Mouse (Mus musculus): ENCODE results near the gene Lrp2.

Gene Lrp2

GRCm38 (mm10) chr2:69585886-69586398 is at the start of gene Lrp2:
Gene Lrp2, minus strand, starts transcription at chr2:69586065.
- ChIA-PET POLR2A (interaction anchor here in 2 of 4 experiments (0.5 to 1.6 kb wide), 4 partner anchors 10 to 1753 kb away, joined by 3 to 4 read pairs (median 3); no protein-coding TSS in a partner anchor), CTCF (interaction anchor here in 1 of 4 experiments (0.6 kb wide), 2 partner anchors 32 to 976 kb away, joined by 3 to 5 read pairs; no protein-coding TSS in a partner anchor)

- POLR2A ChIA-PET: interaction anchor here in 1 of 4 experiments (1.0 to 1.3 kb wide), 3 partner anchors 11 to 87 kb away, joined by 3 read pairs; partner anchors contain the start of genes Bbs5, Fastkd1 and Ppig
- CTCF ChIA-PET: interaction anchor here (0.5 to 1.4 kb wide), 16 partner anchors 8 to 600 kb away, joined by 3 to 14 read pairs (median 4); partner anchors contain the start of genes Bbs5 (in 2 of the 4), Ccdc173 (in 2 of the 4) and Phospho2 (in 2 of the 4)
Measured at GRCm38 (mm10) chr2:69635064-69635701, 49.3 kb upstream of the Lrp2 start.

DNA sequence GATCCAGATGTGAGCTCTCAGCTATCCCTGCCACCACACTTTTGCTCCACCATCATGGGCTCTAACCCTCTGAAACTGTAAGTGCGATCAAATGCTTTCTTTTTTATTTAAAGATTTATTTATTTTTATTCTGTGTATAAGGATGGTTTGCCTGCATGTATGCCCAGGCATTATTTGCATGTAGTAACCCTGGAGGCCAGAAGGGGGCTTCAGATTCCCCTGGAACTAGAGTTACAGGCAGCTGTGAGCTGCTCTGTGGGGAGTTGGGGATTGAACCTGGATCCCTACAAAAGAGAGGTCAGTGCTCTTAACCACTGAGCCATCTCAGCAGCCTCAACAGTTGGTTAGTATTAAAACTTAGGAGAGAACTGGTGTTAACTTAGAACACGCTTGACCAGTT is 45.6 kb upstream of the Lrp2 start:
- POLR2A ChIA-PET: interaction anchor here in 1 of 4 experiments (0.5 kb wide), 1 partner anchor 18 kb away, joined by 3 read pairs; no protein-coding TSS in a partner anchor
- CTCF ChIA-PET: interaction anchor here in 1 of 4 experiments (0.6 kb wide), 1 partner anchor 381 kb away, joined by 10 read pairs; no protein-coding TSS in a partner anchor

- CTCF ChIA-PET: interaction anchor here in 2 of 4 experiments (0.6 to 0.7 kb wide), 2 partner anchors 158 to 382 kb away, joined by 3 to 10 read pairs; partner anchors contain the start of genes Ccdc173 (in 1 of the 2) and Phospho2 (in 1 of the 2)
- POLR2A ChIA-PET: interaction anchor here in 1 of 4 experiments (0.5 kb wide), 1 partner anchor 18 kb away, joined by 3 read pairs; no protein-coding TSS in a partner anchor
Measured at GRCm38 (mm10) chr2:69630792-69631191, 44.9 kb upstream of the Lrp2 start.

- CTCF ChIA-PET: interaction anchor here (0.6 to 1.4 kb wide), 9 partner anchors 8 to 279 kb away, joined by 3 to 6 read pairs (median 4); partner anchors contain the start of genes Ccdc173 (in 1 of the 4) and Phospho2 (in 1 of the 4)
- POLR2A ChIA-PET: interaction anchor here in 2 of 4 experiments (0.8 to 1.2 kb wide), 3 partner anchors 17 to 173 kb away, joined by 3 to 6 read pairs (median 5); partner anchors contain the start of gene Bbs5 (in 1 of the 2)
Measured at GRCm38 (mm10) chr2:69629914-69630313, 44.0 kb upstream of the Lrp2 start.

- POLR2A ChIA-PET: interaction anchor here in 3 of 4 experiments (0.7 to 1.4 kb wide), 5 partner anchors 16 to 174 kb away, joined by 3 to 6 read pairs (median 4); partner anchors contain the start of gene Bbs5 (in 2 of the 3)
- CTCF ChIA-PET: interaction anchor here in 2 of 4 experiments (0.9 to 2.1 kb wide), 4 partner anchors 9 to 229 kb away, joined by 3 to 6 read pairs (median 4); no protein-coding TSS in a partner anchor
Measured at GRCm38 (mm10) chr2:69629215-69629614, 43.4 kb upstream of the Lrp2 start.

- POLR2A ChIA-PET: interaction anchor here in 3 of 4 experiments (0.6 to 1.1 kb wide), 3 partner anchors 13 to 193 kb away, joined by 3 read pairs; no protein-coding TSS in a partner anchor
- CTCF ChIA-PET: interaction anchor here in 1 of 4 experiments (0.6 kb wide), 1 partner anchor 1091 kb away, joined by 3 read pairs; no protein-coding TSS in a partner anchor
Measured at GRCm38 (mm10) chr2:69619286-69619685, 33.4 kb upstream of the Lrp2 start.

GRCm38 (mm10) chr2:69618336-69618735 is 32.5 kb upstream of the Lrp2 start:
- ChIA-PET CTCF (interaction anchor here in 1 of 4 experiments (1.1 kb wide), 1 partner anchor 186 kb away, joined by 6 read pairs; no protein-coding TSS in a partner anchor), POLR2A (interaction anchor here in 1 of 4 experiments (0.6 kb wide), 1 partner anchor 1121 kb away, joined by 4 read pairs; no protein-coding TSS in a partner anchor)

GRCm38 (mm10) chr2:69613237-69613636 is 27.4 kb upstream of the Lrp2 start:
- CTCF ChIA-PET: interaction anchor here in 3 of 4 experiments (0.6 to 0.9 kb wide), 6 partner anchors 167 to 1617 kb away, joined by 3 to 14 read pairs (median 6); no protein-coding TSS in a partner anchor
- POLR2A ChIA-PET: interaction anchor here (0.6 to 1.6 kb wide), 19 partner anchors 8 to 1249 kb away, joined by 3 to 9 read pairs (median 3); partner anchors contain the start of gene Bbs5 (in 1 of the 4)

DNA sequence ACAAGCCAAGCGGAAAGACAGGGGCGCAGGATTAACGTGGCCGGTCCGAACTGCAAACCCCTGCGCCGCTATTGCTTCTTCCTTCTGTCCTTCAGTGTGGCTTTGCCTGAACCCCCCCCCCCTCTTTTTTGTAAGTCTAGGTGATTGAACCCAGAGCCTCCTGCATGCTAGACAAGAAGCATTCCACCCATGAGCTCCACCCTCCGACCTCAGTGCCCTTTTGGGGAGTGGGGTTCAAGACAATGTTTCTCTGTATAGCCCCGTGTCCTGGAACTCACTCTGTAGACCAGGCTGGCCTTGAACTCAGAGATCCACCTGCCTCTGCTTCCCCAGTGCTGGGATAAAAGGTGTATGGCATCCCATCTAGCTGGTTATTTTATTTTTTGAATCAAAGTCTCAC is 26.9 kb upstream of the Lrp2 start:
- CTCF ChIA-PET: interaction anchor here in 3 of 4 experiments (0.6 to 0.9 kb wide), 7 partner anchors 22 to 1616 kb away, joined by 3 to 14 read pairs (median 4); no protein-coding TSS in a partner anchor

GRCm38 (mm10) chr2:69612237-69612636 is 26.4 kb upstream of the Lrp2 start:
- CTCF ChIA-PET: no interaction called here
- POLR2A ChIA-PET: interaction anchor here in 2 of 4 experiments (0.7 to 1.6 kb wide), 3 partner anchors 8 to 37 kb away, joined by 5 to 6 read pairs (median 5); no protein-coding TSS in a partner anchor

More for the DNA sequence above, 26.9 kb upstream of the Lrp2 start:
- POLR2A ChIA-PET: interaction anchor here (0.6 to 1.6 kb wide), 18 partner anchors 8 to 581 kb away, joined by 3 to 9 read pairs (median 4); partner anchors contain the start of gene Bbs5 (in 1 of the 4)

DNA sequence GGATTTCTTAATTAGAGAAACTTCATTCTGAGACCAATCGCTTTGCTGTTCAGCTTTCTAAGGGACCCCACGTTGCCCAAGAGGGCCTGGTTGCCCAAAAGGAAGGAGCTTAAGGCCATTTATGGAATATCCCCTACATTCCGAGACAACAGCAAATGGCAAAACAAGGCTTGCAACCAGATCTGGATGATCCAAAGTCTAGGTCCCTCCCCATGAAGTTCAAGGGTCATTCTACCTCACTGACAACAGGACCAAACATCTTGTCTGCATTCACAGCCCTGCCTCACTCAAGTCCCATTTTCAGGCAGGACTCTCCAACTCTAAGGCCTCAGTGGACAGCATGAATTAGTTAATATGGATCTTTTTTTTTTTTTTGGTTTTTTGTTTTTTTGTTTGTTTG is 20.8 kb upstream of the Lrp2 start:
- CTCF ChIA-PET: no interaction called here

DNA sequence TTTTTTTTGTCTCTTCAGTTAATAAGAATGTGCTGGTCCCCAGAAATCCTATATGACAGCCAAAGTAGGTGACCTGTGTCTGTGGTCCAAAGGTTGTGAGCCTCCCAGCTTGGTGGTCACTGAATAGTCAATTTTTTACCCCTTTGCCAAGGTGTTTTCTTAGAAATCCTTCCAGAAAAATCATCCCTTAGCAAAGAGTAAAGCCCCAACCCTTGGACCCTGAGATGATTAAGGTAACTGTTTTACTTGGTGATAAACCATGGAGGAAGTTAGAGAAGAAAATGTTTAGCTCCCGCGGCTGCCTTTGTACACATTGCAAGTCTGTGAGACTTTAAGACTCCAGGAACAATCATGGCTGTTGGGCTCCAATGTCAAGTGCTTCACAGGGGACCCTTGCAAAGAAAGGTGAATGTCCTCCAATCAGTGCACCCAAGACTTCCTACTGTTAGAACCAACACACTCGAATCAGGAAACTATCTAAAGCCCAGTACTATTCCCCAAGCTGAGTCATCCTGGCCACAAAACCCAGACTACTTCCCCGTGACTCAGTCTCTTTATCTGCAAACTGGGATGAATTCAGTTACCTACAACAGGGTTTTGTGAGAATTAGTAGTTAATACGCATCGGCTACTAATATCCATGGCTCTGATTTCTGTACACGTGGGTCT is 18.0 kb upstream of the Lrp2 start:
- POLR2A ChIA-PET: interaction anchor here in 2 of 4 experiments (0.7 to 1.4 kb wide), 2 partner anchors 9 to 761 kb away, joined by 3 to 5 read pairs; no protein-coding TSS in a partner anchor
- CTCF ChIA-PET: interaction anchor here in 1 of 4 experiments (0.6 kb wide), 1 partner anchor 24 kb away, joined by 4 read pairs; no protein-coding TSS in a partner anchor

More for the DNA sequence above, 20.8 kb upstream of the Lrp2 start:
- POLR2A ChIA-PET: interaction anchor here in 1 of 4 experiments (1.0 to 1.3 kb wide), 3 partner anchors 13 to 66 kb away, joined by 3 read pairs; no protein-coding TSS in a partner anchor

- ChIA-PET POLR2A (interaction anchor here in 2 of 4 experiments (1.3 to 1.4 kb wide), 2 partner anchors 16 to 20 kb away, joined by 3 to 4 read pairs; no protein-coding TSS in a partner anchor), CTCF (no interaction called here)
Measured at GRCm38 (mm10) chr2:69593168-69593567, 7.3 kb upstream of the Lrp2 start.

DNA sequence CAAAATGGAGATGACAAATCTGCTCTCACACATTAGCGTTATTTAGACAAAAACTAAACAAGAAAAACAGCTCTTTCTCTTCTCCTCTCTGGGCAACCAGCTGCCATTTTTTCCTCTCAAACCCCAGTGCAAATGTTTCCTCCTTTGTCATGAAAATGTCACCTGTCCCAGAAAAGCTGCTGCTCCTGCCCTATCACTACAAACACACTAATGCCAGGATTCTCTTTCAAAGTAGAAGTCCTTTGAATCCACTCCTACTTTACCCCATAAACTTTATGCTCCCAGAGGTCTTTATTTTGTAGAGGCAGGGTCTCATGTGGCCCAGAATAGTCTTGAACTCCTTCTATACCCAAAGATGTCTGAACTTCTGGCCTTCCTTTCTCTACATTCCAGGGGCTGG is 6.7 kb upstream of the Lrp2 start:
- ChIA-PET POLR2A (interaction anchor here in 3 of 4 experiments (0.9 to 2.1 kb wide), 6 partner anchors 9 to 198 kb away, joined by 3 to 12 read pairs (median 4); partner anchors contain the start of genes Ccdc173 (in 1 of the 3) and Phospho2 (in 1 of the 3)), CTCF (no interaction called here)

GRCm38 (mm10) chr2:69591966-69592505 is 6.2 kb upstream of the Lrp2 start:
- CTCF ChIA-PET: no interaction called here

GRCm38 (mm10) chr2:69590548-69590947 is 4.7 kb upstream of the Lrp2 start:
- POLR2A ChIA-PET: no interaction called here
- CTCF ChIA-PET: no interaction called here

More at GRCm38 (mm10) chr2:69591966-69592505, 6.2 kb upstream of the Lrp2 start:
- POLR2A ChIA-PET: interaction anchor here in 3 of 4 experiments (0.9 to 2.1 kb wide), 7 partner anchors 10 to 198 kb away, joined by 3 to 12 read pairs (median 4); partner anchors contain the start of genes Ccdc173 (in 1 of the 3) and Phospho2 (in 1 of the 3)

Measured in embryonic stem cell, embryonic (primary cell).